Mouse (Mus musculus): ENCODE results near the gene Nup188. TPM values are rescaled to one million over a fixed set of nuclear protein-coding genes. Genes with fewer than 3 reads are reported as not detected.

Gene Nup188
- total and polyA plus RNA-seq, 3 experiments: 22.1 to 89.5 (median 62.8) TPM

DNA sequence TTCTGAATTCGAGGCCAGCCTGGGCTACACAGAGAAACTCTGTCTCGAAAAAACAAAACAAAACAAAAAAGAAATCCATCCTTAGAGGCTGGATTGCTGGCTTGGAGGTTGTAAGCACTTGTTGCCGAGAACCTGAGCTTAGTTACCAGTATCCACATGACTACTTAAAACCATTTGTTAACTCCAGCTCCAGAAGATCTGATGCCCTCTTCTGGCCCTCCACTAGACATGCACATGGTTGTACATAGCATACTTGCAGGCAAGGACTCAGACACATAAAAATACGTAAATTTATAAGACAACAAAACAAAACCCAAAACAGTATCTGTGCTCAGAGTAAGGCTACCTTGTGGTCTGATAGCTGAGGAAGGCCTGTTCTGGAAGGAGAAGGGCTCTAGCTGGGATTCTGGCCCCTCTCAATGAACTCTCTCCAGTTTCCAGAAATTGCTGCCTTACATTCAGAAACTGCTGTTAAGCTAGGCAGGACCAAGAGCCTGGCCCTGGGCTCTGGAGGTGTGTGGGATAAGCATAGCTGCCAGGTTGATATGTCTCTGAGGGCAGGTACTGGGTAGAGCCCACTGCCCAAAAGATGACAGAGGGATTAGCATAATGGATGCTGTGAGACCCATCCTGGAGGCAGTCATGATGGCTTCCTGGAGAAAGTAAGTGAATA lies 25.0 kb upstream of the Nup188 start:
- Histone ChIP-seq H3K9me3 (replicated peaks) (no peaks in the 10 kb centered on the region), H3K27me3 (ENCODE audit: insufficient read depth, low read length) (no peaks in the 10 kb centered on the region), H3K4me3 (ENCODE audit: low read depth, low read length) (no peak overlapping the region), H3K36me3 (replicated peaks) (peaks cover 95% of the 10 kb centered on the region), H3K4me1 (ENCODE audit: insufficient read depth, low read depth, low read length) (peaks cover 62% of the 10 kb centered on the region)
- no peak for TF ChIP-seq POLR2AphosphoS5 (IDR thresholded peaks at IDR 0.05; ENCODE audit: insufficient replicate concordance, low read depth, low read length)
- TF ChIP-seq CTCF (IDR thresholded peaks at IDR 0.05; ENCODE audit: low read depth, low read length): no peak
- no peak for TF ChIP-seq GATA1 (IDR thresholded peaks at IDR 0.05; ENCODE audit: borderline replicate concordance, low read length)
- no peak for TF ChIP-seq GATA2 (IDR thresholded peaks at IDR 0.05; ENCODE audit: borderline replicate concordance, low read depth, low read length)
- TF ChIP-seq TAL1 (conservative IDR thresholded peaks at IDR 0.05; ENCODE audit: low read depth, low read length): no peak
- DNase-seq (ENCODE audit: low spot score) (no peak), ATAC-seq (ENCODE audit: extremely low read depth, insufficient number of reproducible peaks, low FRiP score, poor library complexity, severe bottlenecking) (no peak)

DNA sequence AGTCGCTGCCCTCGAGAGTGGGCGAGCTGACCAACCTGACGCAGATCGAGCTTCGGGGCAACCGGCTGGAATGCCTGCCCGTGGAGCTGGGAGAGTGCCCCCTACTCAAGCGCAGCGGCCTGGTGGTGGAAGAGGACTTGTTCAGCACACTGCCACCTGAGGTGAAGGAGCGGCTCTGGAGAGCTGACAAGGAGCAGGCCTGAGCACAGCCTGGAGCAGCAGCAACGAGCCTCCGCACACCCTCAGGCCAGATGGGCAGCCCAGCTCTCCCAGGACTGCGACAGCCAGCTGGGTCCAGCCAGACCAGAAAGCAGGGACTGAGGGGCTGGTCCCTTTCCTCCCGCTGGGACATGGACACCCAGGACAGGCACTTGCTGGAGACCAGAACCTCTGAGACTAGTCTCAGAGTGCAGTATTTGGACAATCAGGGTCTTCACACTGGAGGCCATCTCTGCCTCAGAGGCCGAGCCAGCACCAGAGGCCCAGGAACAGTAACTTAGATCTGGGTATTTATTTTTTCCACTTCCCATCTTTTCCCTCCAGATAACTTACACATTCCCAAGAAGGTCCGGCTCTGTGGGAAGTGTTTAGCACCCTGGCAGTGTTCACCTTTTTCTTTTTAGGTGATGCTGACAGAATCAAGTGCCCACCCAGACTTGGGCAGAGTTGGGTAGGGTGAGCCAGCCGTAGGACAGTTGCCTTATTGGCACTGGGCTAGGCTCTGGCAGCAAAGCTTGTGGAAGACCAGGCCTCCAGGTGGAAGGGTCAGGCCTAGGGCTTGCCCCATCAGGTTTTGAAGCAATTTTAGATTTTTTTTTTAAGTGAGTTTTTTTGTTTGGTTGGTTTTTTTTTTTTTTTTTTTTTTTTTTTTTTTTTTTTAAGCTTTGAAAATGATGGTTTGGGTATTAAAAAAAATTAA lies 24.0 kb upstream of the Nup188 start:
- DNase-seq (ENCODE audit: low spot score) (no peak), ATAC-seq (ENCODE audit: extremely low read depth, insufficient number of reproducible peaks, low FRiP score, poor library complexity, severe bottlenecking) (no peak)
- Histone ChIP-seq H3K36me3 (replicated peaks) (peaks cover 85% of the 10 kb centered on the region), H3K27me3 (ENCODE audit: insufficient read depth, low read length) (no peaks in the 10 kb centered on the region), H3K9me3 (replicated peaks) (no peaks in the 10 kb centered on the region), H3K4me1 (ENCODE audit: insufficient read depth, low read depth, low read length) (peaks cover 68% of the 10 kb centered on the region), H3K4me3 (ENCODE audit: low read depth, low read length) (no peak overlapping the region)
- TF ChIP-seq TAL1 (conservative IDR thresholded peaks at IDR 0.05; ENCODE audit: low read depth, low read length): no peak
- TF ChIP-seq POLR2AphosphoS5 (IDR thresholded peaks at IDR 0.05; ENCODE audit: insufficient replicate concordance, low read depth, low read length): no peak
- TF ChIP-seq GATA1 (IDR thresholded peaks at IDR 0.05; ENCODE audit: borderline replicate concordance, low read length): no peak
- TF ChIP-seq GATA2 (IDR thresholded peaks at IDR 0.05; ENCODE audit: borderline replicate concordance, low read depth, low read length): no peak
- no peak for TF ChIP-seq CTCF (IDR thresholded peaks at IDR 0.05; ENCODE audit: low read depth, low read length)

GRCm38 (mm10) chr2:30262840-30263441 lies 23.3 kb upstream of the Nup188 start:
- TF ChIP-seq GATA2 (IDR thresholded peaks at IDR 0.05; ENCODE audit: borderline replicate concordance, low read depth, low read length) (no peak), GATA1 (IDR thresholded peaks at IDR 0.05; ENCODE audit: borderline replicate concordance, low read length) (no peak), TAL1 (conservative IDR thresholded peaks at IDR 0.05; ENCODE audit: low read depth, low read length) (no peak), POLR2AphosphoS5 (IDR thresholded peaks at IDR 0.05; ENCODE audit: insufficient replicate concordance, low read depth, low read length) (no peak), CTCF (IDR thresholded peaks at IDR 0.05; ENCODE audit: low read depth, low read length) (no peak)
- peaks cover 67% of the 10 kb centered on the region for H3K4me1 ChIP-seq (ENCODE audit: insufficient read depth, low read depth, low read length)
- ATAC-seq (ENCODE audit: extremely low read depth, insufficient number of reproducible peaks, low FRiP score, poor library complexity, severe bottlenecking): no peak

DNA sequence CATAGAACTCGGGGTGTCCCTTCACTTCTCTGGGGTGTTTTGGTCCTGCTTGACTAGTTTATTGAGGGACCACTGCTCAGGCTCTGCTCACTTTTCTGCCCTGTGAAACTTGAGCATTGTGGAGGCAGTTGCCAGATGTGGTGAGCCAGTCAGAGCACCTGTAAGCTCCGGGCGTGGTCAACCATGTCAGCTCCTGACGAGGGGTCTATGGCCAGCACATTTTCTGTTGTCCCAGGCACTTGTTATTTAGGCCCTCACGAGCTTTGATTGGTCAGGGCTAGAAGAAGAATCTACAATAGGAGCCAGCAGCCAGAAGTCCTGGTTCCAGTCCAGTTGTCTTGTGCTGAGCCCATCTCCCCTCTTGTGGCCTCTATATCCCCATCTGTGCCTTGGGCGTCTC lies 22.4 kb upstream of the Nup188 start:
- H3K36me3 ChIP-seq (replicated peaks): peaks cover 69% of the 10 kb centered on the region

More at GRCm38 (mm10) chr2:30262840-30263441, 23.3 kb upstream of the Nup188 start:
- no peak overlapping the region for H3K4me3 ChIP-seq (ENCODE audit: low read depth, low read length)
- no peaks in the 10 kb centered on the region for H3K9me3 ChIP-seq (replicated peaks)
- DNase-seq (ENCODE audit: low spot score): no peak
- H3K36me3 ChIP-seq (replicated peaks): peaks cover 78% of the 10 kb centered on the region
- no peaks in the 10 kb centered on the region for H3K27me3 ChIP-seq (ENCODE audit: insufficient read depth, low read length)

GRCm38 (mm10) chr2:30264671-30265519 lies 21.3 kb upstream of the Nup188 start:
- Histone ChIP-seq H3K9me3 (replicated peaks) (no peaks in the 10 kb centered on the region), H3K36me3 (replicated peaks) (peaks cover 58% of the 10 kb centered on the region), H3K4me1 (ENCODE audit: insufficient read depth, low read depth, low read length) (peaks cover 65% of the 10 kb centered on the region), H3K27me3 (ENCODE audit: insufficient read depth, low read length) (no peaks in the 10 kb centered on the region), H3K4me3 (ENCODE audit: low read depth, low read length) (no peak overlapping the region; the same call in 1 of the 2 replicates)
- DNase-seq (ENCODE audit: low spot score) (no peak), ATAC-seq (ENCODE audit: extremely low read depth, insufficient number of reproducible peaks, low FRiP score, poor library complexity, severe bottlenecking) (no peak)
- TF ChIP-seq TAL1 (conservative IDR thresholded peaks at IDR 0.05; ENCODE audit: low read depth, low read length): no peak
- TF ChIP-seq GATA2 (IDR thresholded peaks at IDR 0.05; ENCODE audit: borderline replicate concordance, low read depth, low read length): no peak
- no peak for TF ChIP-seq GATA1 (IDR thresholded peaks at IDR 0.05; ENCODE audit: borderline replicate concordance, low read length)
- no peak for TF ChIP-seq CTCF (IDR thresholded peaks at IDR 0.05; ENCODE audit: low read depth, low read length)
- no peak for TF ChIP-seq POLR2AphosphoS5 (IDR thresholded peaks at IDR 0.05; ENCODE audit: insufficient replicate concordance, low read depth, low read length)

More for the DNA sequence above, 22.4 kb upstream of the Nup188 start:
- Histone ChIP-seq H3K4me1 (ENCODE audit: insufficient read depth, low read depth, low read length) (peaks cover 66% of the 10 kb centered on the region), H3K4me3 (ENCODE audit: low read depth, low read length) (no peak overlapping the region), H3K27me3 (ENCODE audit: insufficient read depth, low read length) (no peaks in the 10 kb centered on the region), H3K9me3 (replicated peaks) (no peaks in the 10 kb centered on the region)
- no peak for TF ChIP-seq CTCF (IDR thresholded peaks at IDR 0.05; ENCODE audit: low read depth, low read length)
- DNase-seq (ENCODE audit: low spot score): no peak
- no peak for ATAC-seq (ENCODE audit: extremely low read depth, insufficient number of reproducible peaks, low FRiP score, poor library complexity, severe bottlenecking)

Data from G1E (cell line).